Mouse (Mus musculus) ES-Bruce4 (cell line): ENCODE data around the gene Hdac1.

Source experiments
- CTCF ChIP-seq: IDR thresholded peaks from one replicate; pipeline ENCODE4 v1.8.1; 2011; ENCODE audit warnings: low read depth, low read length
- EP300 ChIP-seq: IDR thresholded peaks from 2 replicates; pipeline ENCODE4 v1.6.1; 2011; ENCODE audit warnings: low read depth, low read length; ENCODE audit not compliant: insufficient read depth
- POLR2A ChIP-seq: IDR thresholded peaks from one replicate; pipeline ENCODE4 v1.8.1; 2011; ENCODE audit warnings: low read length; ENCODE audit not compliant: insufficient read depth

GRCm38 (mm10) chr4:129544106-129544505 lies 1.6 kb upstream of the Hdac1 start:
- no peak for TF ChIP-seq POLR2A
- TF ChIP-seq CTCF: no peak
- TF ChIP-seq EP300: no peak
